Comparison of ENCODE assay signal across 7 mouse cellular contexts in the genomic region with DNA sequence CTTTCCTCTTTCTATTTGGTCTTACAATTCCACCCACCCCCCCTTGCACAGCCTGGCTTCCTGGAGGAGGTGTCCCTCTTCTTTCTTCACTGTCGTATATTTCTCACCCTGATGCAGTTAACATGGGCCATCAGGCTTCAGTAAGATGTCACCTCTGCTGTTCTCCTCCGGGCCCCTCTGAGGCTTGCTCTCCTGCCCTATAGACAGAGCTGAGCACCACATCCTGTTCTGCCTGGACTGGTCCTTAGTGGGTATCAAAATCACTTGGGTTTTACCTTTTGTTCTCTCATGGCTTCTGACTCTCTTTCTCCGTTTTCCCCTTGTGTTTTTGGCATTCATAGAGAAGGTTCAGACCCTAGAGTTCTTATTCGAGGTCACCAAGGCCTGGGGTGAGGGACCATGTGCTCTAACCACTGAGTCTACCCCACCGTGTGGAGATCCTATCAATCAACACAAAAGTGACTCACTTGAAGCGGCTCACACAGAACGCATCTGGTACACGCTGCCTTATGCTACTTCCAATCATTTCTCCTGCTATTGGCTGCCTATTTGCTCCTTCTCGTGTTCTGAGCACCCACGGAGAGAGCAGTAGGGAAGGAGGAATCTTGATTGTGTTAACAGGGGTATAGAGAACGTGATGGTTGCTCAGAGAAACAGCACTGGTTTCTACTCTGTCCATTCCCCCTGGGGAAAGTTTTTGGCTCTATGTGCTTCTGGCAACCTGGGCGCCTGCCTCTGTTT.
DNase-seq lines count a peak whose midpoint lies in the region; ATAC-seq and TF ChIP-seq lines count a peak whose summit lies in the region.

No protein-coding gene starts in this region.

- H3K4me1 ChIP-seq in lung, embryonic 16.5 days (replicated peaks; ENCODE audit: control insufficient read depth, insufficient read depth, low read length), result peaks cover 44% of the 10 kb centered on the region
- H3K4me1 ChIP-seq in forebrain, embryonic 10.5 days, result peaks cover 59% of the 10 kb centered on the region
- peaks cover 35% of the 10 kb centered on the region for H3K4me1 ChIP-seq in intestine, embryonic 16.5 days (ENCODE audit: control insufficient read depth, insufficient read depth, low read length)
- peaks cover 7% of the 10 kb centered on the region for H3K4me1 ChIP-seq in olfactory bulb, adult 2 months (ENCODE audit: control insufficient read depth, insufficient read depth, low read length)

- 62% methylated on average over 12 of the region's 12 CpGs for WGBS in lung, embryonic 16.5 days
- WGBS in forebrain, embryonic 10.5 days, result 50% methylated on average over 12 of the region's 12 CpGs
- 60% methylated on average over 12 of the region's 12 CpGs for WGBS in intestine, embryonic 16.5 days
- 59% methylated on average over 12 of the region's 12 CpGs for WGBS in olfactory bulb, adult 2 months

- no peak for TF ChIP-seq POLR2A in olfactory bulb, adult 2 months (IDR thresholded peaks at IDR 0.05; ENCODE audit: insufficient read depth, low read depth, low read length)

- H3K27ac ChIP-seq in lung, embryonic 16.5 days (ENCODE audit: low read length), result no peak overlapping the region
- peak overlapping the region; percentile 90 for H3K27ac ChIP-seq in forebrain, embryonic 10.5 days
- H3K27ac ChIP-seq in intestine, embryonic 16.5 days (ENCODE audit: low read length), result peak overlapping the region; percentile 93
- H3K27ac ChIP-seq in olfactory bulb, adult 2 months (ENCODE audit: insufficient read depth, low read depth, low read length), result no peak overlapping the region

- TF ChIP-seq CTCF in olfactory bulb, adult 2 months (IDR thresholded peaks at IDR 0.05; ENCODE audit: insufficient read depth, low read depth, low read length), result no peak

- H3K4me3 ChIP-seq in lung, embryonic 16.5 days (ENCODE audit: low read length), result peak overlapping the region; percentile 22; the same call in 1 of the 2 replicates
- peak overlapping the region; percentile 42 for H3K4me3 ChIP-seq in forebrain, embryonic 10.5 days
- H3K4me3 ChIP-seq in intestine, embryonic 16.5 days (ENCODE audit: low read length), result peak overlapping the region; percentile 42
- peak overlapping the region; percentile 32; the same call in 1 of the 2 replicates for H3K4me3 ChIP-seq in olfactory bulb, adult 2 months (ENCODE audit: insufficient read depth, low read depth, low read length)

- no peaks in the 10 kb centered on the region for H3K9me3 ChIP-seq in lung, embryonic 16.5 days (ENCODE audit: control insufficient read depth, low read length)
- H3K9me3 ChIP-seq in forebrain, embryonic 10.5 days, result no peaks in the 10 kb centered on the region
- H3K9me3 ChIP-seq in intestine, embryonic 16.5 days (ENCODE audit: control insufficient read depth, low read length), result no peaks in the 10 kb centered on the region

- no peak for ATAC-seq in lung, embryonic 16.5 days (ENCODE audit: low read depth)
- no peak for ATAC-seq in intestine, embryonic 16.5 days

- no peaks in the 10 kb centered on the region for H3K36me3 ChIP-seq in lung, embryonic 16.5 days (ENCODE audit: control insufficient read depth, insufficient read depth, low read length)
- no peaks in the 10 kb centered on the region for H3K36me3 ChIP-seq in forebrain, embryonic 10.5 days (replicated peaks)
- no peaks in the 10 kb centered on the region for H3K36me3 ChIP-seq in intestine, embryonic 16.5 days (ENCODE audit: control insufficient read depth, insufficient read depth, low read length)

- no peak for DNase-seq in lung, postnatal 14 days
- DNase-seq in forebrain, embryonic 10.5 days (ENCODE audit: extremely low spot score, low spot score), result no peak
- DNase-seq in retina, embryonic 14.5 days (ENCODE audit: low spot score), result no peak
- DNase-seq in kidney, adult 9 months, result no peak

- no peaks in the 10 kb centered on the region for H3K27me3 ChIP-seq in lung, embryonic 16.5 days (ENCODE audit: control insufficient read depth, insufficient read depth, low read depth, low read length)
- peaks cover 75% of the 10 kb centered on the region for H3K27me3 ChIP-seq in forebrain, embryonic 10.5 days (ENCODE audit: poor library complexity, severe bottlenecking)
- no peaks in the 10 kb centered on the region for H3K27me3 ChIP-seq in intestine, embryonic 16.5 days (replicated peaks; ENCODE audit: control insufficient read depth, insufficient read depth, low read length)

- H3K9ac ChIP-seq in lung, embryonic 16.5 days (ENCODE audit: low read length), result no peak overlapping the region; the same call in 1 of the 2 replicates
- H3K9ac ChIP-seq in intestine, embryonic 16.5 days (ENCODE audit: low read depth, low read length), result peak overlapping the region; percentile 59

- H3K4me2 ChIP-seq in lung, embryonic 16.5 days (ENCODE audit: low read depth, low read length), result peak overlapping the region; percentile 47
- H3K4me2 ChIP-seq in intestine, embryonic 16.5 days (ENCODE audit: low read depth, low read length), result peak overlapping the region; percentile 70

Comparison
In these comparisons a context has a peak if more than half of its experiments do, and no peak if none do; other contexts are left out.
1. H3K27ac ChIP-seq: peak in forebrain, embryonic 10.5 days (single experiment) and intestine, embryonic 16.5 days (single experiment); none in lung, embryonic 16.5 days (single experiment) and olfactory bulb, adult 2 months (single experiment).
2. Peak in every context shown above with its lines, with median percentiles within 50 percentile points of each other: H3K4me3 ChIP-seq.